Mouse (Mus musculus) spleen, postnatal 4 days (tissue): ENCODE data around the gene Dph1.

Source experiments
- DNase-seq, 2 experiments: peaks; one replicate each; pipeline ENCODE4 v3.0.0; 2022; ENCODE audit warnings: low spot score in 2 of 2

Dph1 gene

GRCm38 (mm10) chr11:75134485-75135068, 56.5 kb downstream of the Dph1 start:
- no peak for DNase-seq

DNA sequence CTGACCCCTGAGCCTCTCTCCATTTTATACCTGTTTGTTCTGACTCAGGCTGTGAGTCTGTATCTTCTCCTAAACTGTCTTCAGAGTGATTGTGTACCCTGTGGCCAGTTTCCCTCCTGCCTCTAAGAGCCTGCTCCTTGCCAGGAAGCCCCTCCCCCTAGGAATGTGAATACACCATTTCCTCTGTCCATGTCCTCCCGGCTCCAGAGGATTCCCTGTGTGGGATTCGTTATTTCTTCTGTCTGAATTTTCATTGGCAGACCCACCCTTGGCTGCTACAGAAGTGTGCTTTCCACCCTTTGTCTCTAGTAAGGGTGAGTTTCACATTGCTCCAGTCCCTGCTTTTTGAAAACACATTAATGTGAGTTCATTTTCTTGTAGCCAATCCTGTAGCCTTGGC, 57.1 kb downstream of the Dph1 start:
- no peak for DNase-seq

- no peak for DNase-seq
These were observed 57.6 kb downstream of the Dph1 start for GRCm38 (mm10) chr11:75133391-75133790.

GRCm38 (mm10) chr11:75132278-75132677, 58.8 kb downstream of the Dph1 start:
- no peak for DNase-seq

DNA sequence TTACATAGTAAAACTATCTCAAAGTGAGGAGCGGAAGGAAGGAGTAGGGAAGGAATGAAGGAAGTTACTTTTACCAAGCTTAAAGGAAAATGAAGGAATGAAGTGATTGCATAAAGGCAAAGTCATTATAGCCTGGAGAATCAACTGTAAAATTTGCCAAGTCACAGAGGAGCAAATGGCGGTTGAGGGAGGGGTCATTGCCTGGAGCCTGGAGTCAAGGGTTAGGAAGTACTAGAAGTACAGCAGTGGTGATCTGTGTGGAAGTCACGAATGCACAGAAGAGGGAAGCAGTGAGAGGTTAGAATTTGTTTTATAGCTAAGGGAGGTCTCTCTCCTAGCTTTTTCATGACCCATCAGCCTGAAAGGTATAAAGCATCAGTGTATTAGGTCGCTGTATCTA, 59.7 kb downstream of the Dph1 start:
- no peak for DNase-seq

DNA sequence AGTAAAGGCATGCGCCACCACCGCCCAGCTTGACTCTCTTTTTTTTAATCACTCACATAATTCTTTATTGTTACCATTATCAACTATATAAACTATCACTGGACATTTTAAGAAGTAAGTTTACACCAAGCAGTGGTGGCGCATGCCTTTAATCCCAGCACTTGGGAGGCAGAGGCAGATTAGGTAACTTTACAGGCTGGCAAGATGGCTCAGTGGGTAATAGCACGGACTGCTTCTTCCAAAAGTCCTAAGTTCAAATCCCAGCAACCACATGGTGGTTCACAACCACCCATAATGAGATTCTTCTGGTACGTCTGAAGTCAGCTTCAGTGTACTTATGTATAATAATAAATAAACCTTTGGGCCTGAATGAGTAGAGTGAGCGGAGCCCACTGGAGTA, 61.6 kb downstream of the Dph1 start:
- DNase-seq = no peak
